Mouse (Mus musculus) forebrain, embryonic 10.5 days (tissue): ENCODE results near the gene Hoxa3. TPM values are rescaled to one million over a fixed set of nuclear protein-coding genes. Genes with fewer than 3 reads are reported as not detected.

ENCODE experiments used
- DNase-seq: peaks from one replicate; pipeline ENCODE4 v3.0.0-alpha.2; 2017; ENCODE audit warnings: low spot score; ENCODE audit errors: extremely low spot score
- H3K27ac ChIP-seq: fragments of 300-500 bp; sonication (generic); 2 replicates; pipeline ENCODE4 v1.5.1; 2016; ENCODE audit warnings: mild to moderate bottlenecking
- H3K27me3 ChIP-seq: fragments of 300-500 bp; sonication (generic); 2 replicates; pipeline ENCODE4 v1.6.1; 2016; ENCODE audit warnings: mild to moderate bottlenecking; ENCODE audit not compliant: poor library complexity, severe bottlenecking
- H3K36me3 ChIP-seq: fragments of 300-500 bp; sonication (generic); replicated peaks from 2 replicates; pipeline ENCODE4 v1.6.1; 2016; ENCODE audit warnings: mild to moderate bottlenecking, moderate library complexity
- H3K4me1 ChIP-seq: fragments of 300-500 bp; sonication (generic); 2 replicates; pipeline ENCODE4 v1.6.1; 2016
- H3K4me3 ChIP-seq: fragments of 300-500 bp; sonication (generic); 2 replicates; pipeline ENCODE4 v1.5.1; 2016; ENCODE audit warnings: mild to moderate bottlenecking, moderate library complexity
- H3K9me3 ChIP-seq: fragments of 300-500 bp; sonication (generic); 2 replicates; pipeline ENCODE4 v1.6.1; 2016; ENCODE audit warnings: mild to moderate bottlenecking, moderate library complexity
- WGBS: fragments of 180-500 bp; shearing (Covaris S2); methylation state at CpG from one replicate; pipeline ENCODE4 v1.1.7; 2016; 5-methylcytosine and 5-hydroxymethylcytosine counted together
- polyA plus RNA-seq: library from polyadenylated mRNA; unstranded; fragments of >200 nt; fragmentation: Nextera tagmentation; extraction: Ambion mirVana; gene quantifications from 2 replicates; pipeline ENCODE4 v1.2.1, GENCODE M21; 2016

The Hoxa3 gene
- polyA plus RNA-seq, 1 experiment from 2014 or later, result not detected

GRCm38 (mm10) chr6:52184668-52185067 is 28.5 kb downstream of the Hoxa3 start:
- H3K27me3 ChIP-seq, result peaks cover 100% of the 10 kb centered on the region
- DNase-seq, result no peak
- H3K36me3 ChIP-seq, result no peaks in the 10 kb centered on the region
- WGBS, result under 1% methylated on average over 6 of the region's 6 CpGs
- no peak overlapping the region for H3K27ac ChIP-seq
- H3K4me1 ChIP-seq, result no peaks in the 10 kb centered on the region
- H3K4me3 ChIP-seq, result no peak overlapping the region
- H3K9me3 ChIP-seq, result no peaks in the 10 kb centered on the region

- 10% methylated on average over 10 of the region's 10 CpGs for WGBS
- H3K27ac ChIP-seq, result no peak overlapping the region
- no peak for DNase-seq
Measured at GRCm38 (mm10) chr6:52183311-52184080, 29.6 kb downstream of the Hoxa3 start.

GRCm38 (mm10) chr6:52182793-52183192 is 30.3 kb downstream of the Hoxa3 start:
- no peak overlapping the region for H3K4me3 ChIP-seq
- no peaks in the 10 kb centered on the region for H3K36me3 ChIP-seq
- WGBS, result 0% methylated on average over 1 of the region's 1 CpGs
- no peak for DNase-seq
- no peaks in the 10 kb centered on the region for H3K4me1 ChIP-seq
- no peak overlapping the region for H3K27ac ChIP-seq
- no peaks in the 10 kb centered on the region for H3K9me3 ChIP-seq
- H3K27me3 ChIP-seq, result peaks cover 100% of the 10 kb centered on the region

More at GRCm38 (mm10) chr6:52183311-52184080, 29.6 kb downstream of the Hoxa3 start:
- Histone ChIP-seq H3K27me3 (peaks cover 100% of the 10 kb centered on the region), H3K9me3 (no peaks in the 10 kb centered on the region), H3K36me3 (no peaks in the 10 kb centered on the region), H3K4me1 (no peaks in the 10 kb centered on the region), H3K4me3 (no peak overlapping the region)

GRCm38 (mm10) chr6:52182030-52182429 is 31.1 kb downstream of the Hoxa3 start:
- no peak overlapping the region for H3K27ac ChIP-seq
- no peaks in the 10 kb centered on the region for H3K36me3 ChIP-seq
- no peak for DNase-seq
- H3K9me3 ChIP-seq, result no peaks in the 10 kb centered on the region
- no peak overlapping the region for H3K4me3 ChIP-seq
- WGBS, result 16% methylated on average over 2 of the region's 2 CpGs
- H3K4me1 ChIP-seq, result no peaks in the 10 kb centered on the region
- H3K27me3 ChIP-seq, result peaks cover 100% of the 10 kb centered on the region

GRCm38 (mm10) chr6:52180726-52181125 is 32.4 kb downstream of the Hoxa3 start:
- Histone ChIP-seq H3K27ac (no peak overlapping the region), H3K9me3 (no peaks in the 10 kb centered on the region), H3K27me3 (peaks cover 100% of the 10 kb centered on the region), H3K36me3 (no peaks in the 10 kb centered on the region), H3K4me3 (no peak overlapping the region), H3K4me1 (peaks cover 3% of the 10 kb centered on the region)
- DNase-seq, result no peak
- WGBS, result 6% methylated on average over 3 of the region's 3 CpGs

- Histone ChIP-seq H3K27me3 (peaks cover 100% of the 10 kb centered on the region), H3K4me1 (peaks cover 8% of the 10 kb centered on the region), H3K36me3 (no peaks in the 10 kb centered on the region), H3K27ac (no peak overlapping the region), H3K4me3 (no peak overlapping the region), H3K9me3 (no peaks in the 10 kb centered on the region)
- DNase-seq, result no peak
- WGBS, result 1% methylated on average over 11 of the region's 11 CpGs
Measured at GRCm38 (mm10) chr6:52180213-52180710, 32.9 kb downstream of the Hoxa3 start.

GRCm38 (mm10) chr6:52179690-52180089 is 33.4 kb downstream of the Hoxa3 start:
- Histone ChIP-seq H3K27ac (no peak overlapping the region), H3K4me3 (no peak overlapping the region), H3K36me3 (no peaks in the 10 kb centered on the region), H3K4me1 (peaks cover 8% of the 10 kb centered on the region), H3K27me3 (peaks cover 100% of the 10 kb centered on the region), H3K9me3 (no peaks in the 10 kb centered on the region)
- WGBS, result 2% methylated on average over 10 of the region's 10 CpGs
- no peak for DNase-seq

- Histone ChIP-seq H3K27ac (no peak overlapping the region), H3K4me3 (no peak overlapping the region)
- WGBS, result 0% methylated on average over 4 of the region's 4 CpGs
Measured at GRCm38 (mm10) chr6:52178918-52179665, 34.0 kb downstream of the Hoxa3 start.

GRCm38 (mm10) chr6:52177806-52178205 is 35.3 kb downstream of the Hoxa3 start:
- no peak overlapping the region for H3K27ac ChIP-seq
- H3K4me3 ChIP-seq, result no peak overlapping the region
- H3K9me3 ChIP-seq, result no peaks in the 10 kb centered on the region
- H3K36me3 ChIP-seq, result no peaks in the 10 kb centered on the region
- peaks cover 10% of the 10 kb centered on the region for H3K4me1 ChIP-seq
- H3K27me3 ChIP-seq, result peaks cover 100% of the 10 kb centered on the region
- under 1% methylated on average over 9 of the region's 9 CpGs for WGBS
- no peak for DNase-seq

More at GRCm38 (mm10) chr6:52178918-52179665, 34.0 kb downstream of the Hoxa3 start:
- H3K27me3 ChIP-seq, result peaks cover 100% of the 10 kb centered on the region
- H3K9me3 ChIP-seq, result no peaks in the 10 kb centered on the region
- no peaks in the 10 kb centered on the region for H3K36me3 ChIP-seq
- no peak for DNase-seq
- peaks cover 8% of the 10 kb centered on the region for H3K4me1 ChIP-seq

- Histone ChIP-seq H3K27ac (no peak within 1 kb of the TSS), H3K27me3 (peaks cover 100% of the 10 kb centered on the region), H3K9me3 (no peaks in the 10 kb centered on the region), H3K4me3 (no peak within 1 kb of the TSS), H3K36me3 (no peaks in the 10 kb centered on the region), H3K4me1 (peaks cover 16% of the 10 kb centered on the region)
- under 1% methylated on average over 36 of the region's 36 CpGs for WGBS
- DNase-seq, result peak; percentile 54
Measured at GRCm38 (mm10) chr6:52177061-52177735, 35.9 kb downstream of the Hoxa3 start, which contains the start of gene 5730596B20Rik. TSS of gene 5730596B20Rik (plus strand) at chr6:52177498.

- no peak overlapping the region for H3K4me3 ChIP-seq
- H3K36me3 ChIP-seq, result no peaks in the 10 kb centered on the region
- peaks cover 20% of the 10 kb centered on the region for H3K4me1 ChIP-seq
- H3K27ac ChIP-seq, result no peak overlapping the region
- under 1% methylated on average over 6 of the region's 6 CpGs for WGBS
- peaks cover 100% of the 10 kb centered on the region for H3K27me3 ChIP-seq
- no peak for DNase-seq
- H3K9me3 ChIP-seq, result no peaks in the 10 kb centered on the region
Measured at GRCm38 (mm10) chr6:52176391-52176790, 36.7 kb downstream of the Hoxa3 start.

GRCm38 (mm10) chr6:52175864-52176263 is 37.3 kb downstream of the Hoxa3 start:
- Histone ChIP-seq H3K9me3 (no peaks in the 10 kb centered on the region), H3K27ac (no peak overlapping the region), H3K36me3 (no peaks in the 10 kb centered on the region), H3K4me1 (peaks cover 20% of the 10 kb centered on the region), H3K4me3 (no peak overlapping the region), H3K27me3 (peaks cover 100% of the 10 kb centered on the region)
- DNase-seq, result no peak
- WGBS, result 0% methylated on average over 16 of the region's 35 CpGs
